Mouse (Mus musculus): ENCODE data around the gene Sap18b.
"Not testable (repeated sequence)": the region's sequence is repeated elsewhere in the genome, so short reads cannot be mapped to it uniquely, and the experiment has no call there.

Sap18b gene

DNA sequence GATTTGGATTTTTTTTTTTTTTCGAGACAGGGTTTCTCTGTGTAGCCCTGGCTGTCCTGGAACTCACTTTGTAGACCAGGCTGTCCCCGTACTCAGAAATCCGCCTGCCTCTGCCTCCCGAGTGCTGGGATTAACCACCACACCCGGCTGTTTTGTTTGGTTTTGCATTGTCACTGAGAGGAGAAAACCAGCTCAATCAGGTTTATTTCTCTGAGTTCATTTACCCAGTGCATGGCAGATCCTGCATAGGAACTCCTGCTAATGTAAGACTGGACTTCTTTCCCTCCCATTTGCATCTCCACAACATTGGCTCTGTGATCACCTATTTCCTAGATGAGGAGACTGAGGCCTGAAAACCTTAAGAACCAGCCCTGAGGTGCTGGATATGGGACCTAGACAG is 3.0 kb upstream of the Sap18b start:
- no peak for DNase-seq (ENCODE audit: low spot score)

GRCm38 (mm10) chr8:95822699-95823098 is 2.4 kb upstream of the Sap18b start:
- DNase-seq (ENCODE audit: low spot score) = no peak

GRCm38 (mm10) chr8:95830144-95830543 is 5.0 kb downstream of the Sap18b start:
- no peak for DNase-seq (ENCODE audit: low spot score)

DNA sequence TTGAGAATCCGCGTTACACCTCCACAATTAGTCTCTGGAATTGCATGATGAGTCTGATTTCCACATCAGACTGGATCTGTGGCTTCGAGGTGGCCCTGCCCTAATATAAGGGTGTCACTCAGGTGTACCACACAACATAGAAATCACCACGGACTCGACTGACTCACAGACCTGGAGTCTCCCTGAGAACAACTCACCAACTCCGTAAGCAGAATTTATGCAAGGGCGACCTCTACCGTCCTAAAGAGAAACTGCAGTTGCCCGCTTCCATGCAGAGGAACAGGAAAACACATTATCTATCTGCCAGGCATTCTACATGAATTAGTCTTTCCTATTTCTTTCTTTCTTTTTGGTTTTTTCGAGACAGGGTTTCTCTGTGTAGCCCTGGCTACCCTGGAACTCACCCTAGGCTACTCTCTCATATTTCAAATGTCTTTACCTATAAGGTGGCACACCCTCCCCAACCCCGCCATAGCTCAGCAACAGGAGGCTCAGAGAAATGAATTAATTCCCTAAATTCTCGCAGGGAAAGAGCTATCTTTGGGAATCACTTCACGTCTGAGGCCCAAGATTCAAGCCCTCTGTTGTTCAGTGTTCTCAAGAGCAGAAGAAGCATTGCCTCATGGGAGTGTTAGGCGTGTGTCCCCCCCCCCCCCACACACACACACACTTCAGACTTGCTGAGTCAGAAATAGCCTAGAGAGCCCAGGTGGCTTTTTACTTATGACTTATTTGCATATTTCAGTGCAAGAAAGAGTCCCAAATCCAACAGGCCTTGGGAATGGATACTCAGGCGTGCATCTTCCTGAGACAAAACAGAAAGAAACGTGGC is 7.7 kb downstream of the Sap18b start:
- peak; percentile 52 for DNase-seq (ENCODE audit: low spot score)

DNA sequence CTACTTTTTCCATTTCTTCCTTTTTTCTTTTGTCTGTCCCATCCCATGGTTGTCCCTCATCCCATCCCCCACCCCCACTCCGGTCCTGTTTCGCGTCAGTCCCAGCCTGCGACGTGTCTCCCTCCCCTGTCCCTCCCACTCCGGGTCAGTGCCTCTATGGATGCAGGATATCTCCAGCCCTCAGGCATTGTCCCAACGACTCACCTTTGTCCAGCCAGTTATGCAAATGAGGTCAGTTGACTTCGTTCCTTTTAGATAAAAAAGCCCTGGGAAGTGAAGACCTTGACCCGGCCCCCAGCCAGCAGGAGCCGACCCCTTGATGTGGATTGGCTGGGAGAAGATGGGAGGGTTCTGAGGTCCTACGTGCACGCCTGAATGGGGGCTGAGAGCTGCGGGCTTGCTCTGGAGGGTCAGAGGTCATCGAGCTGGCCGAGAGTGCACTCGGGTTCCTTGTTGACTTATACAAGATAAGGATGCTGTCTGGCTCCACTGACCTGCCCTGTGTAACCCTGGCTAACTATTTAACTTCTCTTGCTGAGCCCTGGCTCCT is 8.4 kb downstream of the Sap18b start:
- no peak for DNase-seq (ENCODE audit: low spot score)

DNA sequence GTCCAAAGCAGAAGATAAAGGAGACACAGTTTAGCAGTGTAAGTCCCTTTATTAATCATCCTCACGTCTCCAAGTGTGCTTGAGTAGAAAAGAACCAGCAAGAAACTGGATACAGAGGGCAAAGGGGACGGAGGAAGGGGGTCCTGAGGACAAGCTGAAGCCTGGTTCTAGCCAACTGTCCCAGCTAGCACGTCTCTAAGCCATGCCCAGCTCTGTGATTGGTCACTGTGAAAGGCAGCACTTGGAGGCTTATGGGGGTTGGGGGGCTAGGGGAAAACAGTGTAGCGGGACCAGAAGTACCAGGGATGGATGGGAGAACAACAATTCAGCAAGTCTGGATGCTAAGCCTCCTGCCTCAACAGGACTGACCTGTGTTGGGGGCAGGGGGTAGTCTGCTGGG is 10.7 kb downstream of the Sap18b start:
- no peak for DNase-seq (ENCODE audit: low spot score)

- no peak for DNase-seq (ENCODE audit: low spot score)
Observed at GRCm38 (mm10) chr8:95837266-95837665, 12.1 kb downstream of the Sap18b start.

GRCm38 (mm10) chr8:95839289-95839688 is 14.1 kb downstream of the Sap18b start:
- no peak for DNase-seq (ENCODE audit: low spot score)

GRCm38 (mm10) chr8:95841436-95841835 is 16.3 kb downstream of the Sap18b start:
- DNase-seq (ENCODE audit: low spot score) = no peak

GRCm38 (mm10) chr8:95843968-95844367 is 18.8 kb downstream of the Sap18b start:
- no peak for DNase-seq (ENCODE audit: low spot score)

- no peak for DNase-seq (ENCODE audit: low spot score)
Observed at GRCm38 (mm10) chr8:95845026-95845425, 19.9 kb downstream of the Sap18b start.

- no peak for DNase-seq (ENCODE audit: low spot score)
Observed at GRCm38 (mm10) chr8:95848061-95848551, 23.0 kb downstream of the Sap18b start.

DNA sequence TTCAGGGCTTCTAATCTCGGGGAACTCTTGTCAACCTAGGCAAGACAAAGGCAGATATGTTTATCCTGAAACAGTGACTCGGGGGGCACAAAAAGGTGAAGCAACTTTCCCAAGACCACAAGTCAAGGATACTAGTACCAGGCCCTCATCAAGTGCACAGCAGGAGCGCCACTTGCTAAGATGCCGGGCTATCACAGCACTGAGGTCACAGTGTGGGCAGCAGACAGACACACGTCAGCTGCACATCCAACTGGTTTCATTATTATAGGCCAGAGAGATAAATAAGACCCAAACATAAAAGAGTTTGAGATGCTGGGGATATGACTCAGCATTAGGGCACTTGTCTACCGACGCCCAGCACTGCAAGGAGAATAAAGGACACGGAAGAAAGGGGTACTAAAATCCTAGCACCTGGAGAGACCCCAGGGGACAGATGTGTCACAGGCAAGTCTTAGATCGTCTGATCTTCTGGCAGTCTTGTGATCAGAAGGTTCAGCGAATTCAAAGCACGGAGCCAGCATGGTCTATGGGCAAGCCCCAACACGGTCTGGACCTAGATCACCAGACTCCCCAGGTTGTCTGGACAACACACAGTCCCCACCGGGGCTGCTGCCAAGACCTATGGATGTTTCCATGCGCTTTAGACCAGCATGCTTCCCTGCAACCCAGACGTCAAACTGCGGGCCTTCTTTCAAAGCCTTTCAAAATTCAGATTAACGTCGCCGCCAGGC is 23.8 kb downstream of the Sap18b start:
- no peak for DNase-seq (ENCODE audit: low spot score)

DNA sequence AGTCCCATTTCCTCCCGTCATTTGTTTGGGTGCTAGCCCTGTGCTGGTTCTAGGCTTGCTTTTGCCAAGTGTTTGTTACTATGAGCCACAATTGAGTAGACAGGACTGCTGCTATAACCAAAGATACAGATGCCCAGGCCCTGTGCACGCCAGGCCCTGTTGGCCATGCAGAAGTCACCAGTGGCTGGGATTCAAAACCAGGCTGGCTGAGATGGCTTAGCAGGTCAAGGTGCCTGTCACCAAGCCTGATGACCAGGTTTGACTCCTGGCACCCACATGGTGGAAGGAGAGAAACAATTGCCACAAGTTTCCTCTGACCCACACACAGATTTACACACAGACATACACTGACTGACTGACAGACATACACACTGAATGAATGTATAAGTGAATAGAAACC is 25.2 kb downstream of the Sap18b start:
- no peak for DNase-seq (ENCODE audit: low spot score)

DNA sequence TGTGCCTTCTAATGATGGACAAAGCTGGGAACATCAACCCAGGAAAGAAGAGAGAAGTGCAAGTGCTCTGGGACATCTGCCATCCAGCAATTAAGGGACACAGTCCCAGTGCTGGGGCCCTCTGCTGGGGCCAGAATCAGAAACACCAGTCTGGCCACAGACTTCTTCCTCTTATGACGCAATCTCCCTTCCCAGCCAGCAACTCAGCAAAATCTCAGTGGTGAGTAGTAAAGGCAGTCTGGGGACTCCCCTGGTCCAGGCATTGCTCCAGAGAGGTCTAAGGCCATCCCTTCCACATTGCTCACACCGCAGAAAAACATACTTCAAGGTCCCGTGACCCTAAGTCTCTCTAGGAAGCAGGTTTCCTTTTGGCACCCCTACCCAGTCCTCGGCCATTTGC is 27.1 kb downstream of the Sap18b start:
- no peak for DNase-seq (ENCODE audit: low spot score)

GRCm38 (mm10) chr8:95853102-95853843 is 28.1 kb downstream of the Sap18b start, which contains the start of gene Slc38a7:
TSS of gene Slc38a7 (minus strand) at chr8:95853539.
- DNase-seq (ENCODE audit: low spot score) = no peak

DNA sequence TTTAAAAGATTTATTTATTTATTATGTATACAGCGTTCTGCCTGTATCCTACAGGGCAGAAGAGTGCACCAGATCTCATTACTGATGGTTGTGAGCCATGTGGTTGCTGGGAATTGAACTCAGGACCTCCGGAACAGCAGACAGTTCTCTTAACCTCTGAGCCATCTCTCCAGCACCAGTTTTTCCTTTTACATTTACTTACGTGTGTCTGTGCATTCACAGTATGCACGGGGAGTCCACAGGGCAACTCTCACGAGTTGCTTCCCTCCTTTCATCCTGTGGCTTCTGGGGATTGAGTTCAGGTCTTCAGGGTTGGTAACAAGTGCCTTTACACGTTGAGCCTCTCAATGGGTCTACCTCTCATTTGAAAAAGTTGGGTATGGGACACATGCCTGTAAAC is 29.0 kb downstream of the Sap18b start:
- no peak for DNase-seq (ENCODE audit: low spot score)

GRCm38 (mm10) chr8:95863761-95864440 is 38.8 kb downstream of the Sap18b start:
- DNase-seq (ENCODE audit: low spot score) = not testable (repeated sequence)

DNA sequence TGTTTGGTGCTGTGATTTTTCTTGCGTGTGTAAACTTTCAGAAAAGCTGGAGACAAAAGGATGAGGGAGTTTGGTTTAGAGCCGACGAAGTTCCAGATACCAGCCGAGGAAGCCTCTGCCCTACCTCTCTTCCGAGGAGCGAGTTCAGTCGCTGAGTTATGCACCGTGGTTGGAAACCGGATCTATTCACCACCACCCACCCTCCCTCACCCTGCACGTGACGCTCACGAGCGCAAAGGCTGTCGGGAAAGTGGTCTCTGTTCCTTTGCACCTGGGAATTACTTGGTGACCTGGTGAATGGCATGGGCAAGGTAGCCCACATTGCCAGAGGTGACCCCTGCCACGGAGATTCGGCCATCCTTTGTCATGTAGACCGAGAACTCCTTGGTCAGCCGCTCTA is 39.7 kb downstream of the Sap18b start:
- DNase-seq (ENCODE audit: low spot score) = not testable (repeated sequence)

- DNase-seq (ENCODE audit: low spot score) = no peak
Observed at GRCm38 (mm10) chr8:95871690-95872089, 46.5 kb downstream of the Sap18b start.

GRCm38 (mm10) chr8:95875270-95875669 is 50.1 kb downstream of the Sap18b start:
- DNase-seq (ENCODE audit: low spot score) = no peak

Measured in urinary bladder, postnatal 10 days (tissue).